Mouse (Mus musculus): ENCODE results near the gene Lhfpl2.

- no peak for TF ChIP-seq PAX5 (IDR thresholded peaks at IDR 0.05; ENCODE audit: low read length)
- no peak for TF ChIP-seq POLR2A (IDR thresholded peaks at IDR 0.05; ENCODE audit: low read depth, low read length)
- TF ChIP-seq SIN3A (IDR thresholded peaks at IDR 0.05; ENCODE audit: low read length), result no peak
- no peak for TF ChIP-seq RCOR1 (conservative IDR thresholded peaks at IDR 0.05; ENCODE audit: low read depth, low read length)
- no peak for TF ChIP-seq USF1 (IDR thresholded peaks at IDR 0.05; ENCODE audit: low read depth, low read length)
- no peak for TF ChIP-seq HCFC1 (IDR thresholded peaks at IDR 0.05; ENCODE audit: low read depth, low read length)
Measured at GRCm38 (mm10) chr13:94057563-94058560, at the start of gene Lhfpl2.
